Mouse (Mus musculus) natural killer cell, adult 2 months (primary cell): ENCODE measurements around the gene Zscan20.

ENCODE experiments used
- DNase-seq, 2 experiments: peaks; one replicate each; pipeline ENCODE4 v3.0.0; 2022; ENCODE audit warnings: low spot score in 2 of 2

Gene Zscan20

GRCm38 (mm10) chr4:128609925-128610402, at the start of gene Zscan20:
Gene Zscan20, minus strand, starts transcription at chr4:128610098.
- DNase-seq, result peak; percentile 93 to 94

GRCm38 (mm10) chr4:128655446-128655845, 45.5 kb upstream of the Zscan20 start:
- DNase-seq, result peak; percentile 5 to 7

- peak; percentile 93 to 95 for DNase-seq
Measured at GRCm38 (mm10) chr4:128654505-128655381, 44.8 kb upstream of the Zscan20 start, which contains the start of gene Phc2. Gene Phc2, plus strand, starts transcription at chr4:128654702.

GRCm38 (mm10) chr4:128652584-128653298, 42.8 kb upstream of the Zscan20 start:
- DNase-seq, result no peak

GRCm38 (mm10) chr4:128651530-128651929, 41.6 kb upstream of the Zscan20 start:
- no peak for DNase-seq

GRCm38 (mm10) chr4:128648567-128649255, 38.8 kb upstream of the Zscan20 start:
- DNase-seq, result no peak

GRCm38 (mm10) chr4:128646762-128647161, 36.9 kb upstream of the Zscan20 start:
- DNase-seq, result no peak

GRCm38 (mm10) chr4:128645896-128646295, 36.0 kb upstream of the Zscan20 start:
- DNase-seq, result no peak

- no peak for DNase-seq
Measured at GRCm38 (mm10) chr4:128641766-128642717, 32.1 kb upstream of the Zscan20 start.

GRCm38 (mm10) chr4:128638265-128638923, 28.5 kb upstream of the Zscan20 start:
- DNase-seq, result no peak

GRCm38 (mm10) chr4:128637250-128637649, 27.4 kb upstream of the Zscan20 start:
- DNase-seq, result no peak

GRCm38 (mm10) chr4:128635894-128636585, 26.1 kb upstream of the Zscan20 start:
- no peak for DNase-seq

- DNase-seq, result no peak
Measured at GRCm38 (mm10) chr4:128635451-128635850, 25.6 kb upstream of the Zscan20 start.

GRCm38 (mm10) chr4:128621109-128621508, 11.2 kb upstream of the Zscan20 start:
- DNase-seq, result no peak

GRCm38 (mm10) chr4:128620572-128620971, 10.7 kb upstream of the Zscan20 start:
- DNase-seq, result no peak

- DNase-seq, result no peak
Measured at GRCm38 (mm10) chr4:128618963-128619362, 9.1 kb upstream of the Zscan20 start.

GRCm38 (mm10) chr4:128618246-128618911, 8.5 kb upstream of the Zscan20 start, which contains the start of gene Tlr12:
Gene Tlr12, minus strand, starts transcription at chr4:128618619.
- DNase-seq, result peak in 1 of 2 experiments; percentile 46

GRCm38 (mm10) chr4:128617363-128618120, 7.6 kb upstream of the Zscan20 start:
- no peak for DNase-seq
